Mouse (Mus musculus): ENCODE results near the gene Actn1. TPM values are rescaled to one million over a fixed set of nuclear protein-coding genes. Genes with fewer than 3 reads are reported as not detected.

The Actn1 gene
- total RNA-seq, 2 experiments from 2014 or later: 92.7 to 100 TPM

Other genes starting within 250 kb of the Actn1 start
- 10 to 100 TPM; 40.0 to 53.4 TPM for gene Zfp36l1, start 147.4 kb downstream of the Actn1 start, total RNA-seq (2021)
- 10 to 100 TPM; 65.2 to 69.2 TPM for gene Dcaf5, start 176.2 kb upstream of the Actn1 start, total RNA-seq (2021)
- 10 to 100 TPM; 92.1 to 92.7 TPM for gene Exd2, start 202.7 kb upstream of the Actn1 start, total RNA-seq (2021)